Mouse (Mus musculus) forebrain, embryonic 15.5 days (tissue): ENCODE data around the gene Cited2. TPM values are rescaled to one million over a fixed set of nuclear protein-coding genes. Genes with fewer than 3 reads are reported as not detected.

Experiments used
- ATAC-seq: fragments of 200-750 bp; cut with Nextera tagmentation; replicated peaks from 2 replicates; pipeline ENCODE4 v1.8.0; 2017; ENCODE audit warnings: mild to moderate bottlenecking, moderate TSS enrichment, moderate library complexity
- H3K27ac ChIP-seq: fragments of 300-500 bp; sonication (generic); replicated peaks from 2 replicates; pipeline ENCODE4 v1.5.1; 2015; ENCODE audit warnings: mild to moderate bottlenecking, inconsistent platforms
- H3K27me3 ChIP-seq: fragments of 300-500 bp; sonication (generic); 2 replicates; pipeline ENCODE4 v1.6.1; 2015; ENCODE audit warnings: inconsistent platforms
- H3K36me3 ChIP-seq: fragments of 300-500 bp; sonication (generic); 2 replicates; pipeline ENCODE4 v1.6.1; 2015; ENCODE audit warnings: mild to moderate bottlenecking, inconsistent platforms
- H3K4me1 ChIP-seq: fragments of 300-500 bp; sonication (generic); 2 replicates; pipeline ENCODE4 v1.6.1; 2015; ENCODE audit warnings: inconsistent platforms
- H3K4me2 ChIP-seq: fragments of 300-500 bp; sonication (generic); replicated peaks from 2 replicates; pipeline ENCODE4 v1.6.1; 2015; ENCODE audit warnings: mild to moderate bottlenecking, inconsistent platforms
- H3K4me3 ChIP-seq: fragments of 300-500 bp; sonication (generic); 2 replicates; pipeline ENCODE4 v1.5.1; 2015; ENCODE audit warnings: mild to moderate bottlenecking, inconsistent platforms
- H3K9ac ChIP-seq: fragments of 300-500 bp; sonication (generic); replicated peaks from 2 replicates; pipeline ENCODE4 v1.6.1; 2015; ENCODE audit warnings: mild to moderate bottlenecking, inconsistent platforms
- H3K9me3 ChIP-seq: fragments of 300-500 bp; sonication (generic); 2 replicates; pipeline ENCODE4 v1.6.1; 2016; ENCODE audit warnings: inconsistent platforms
- WGBS: fragments of 180-500 bp; shearing (Covaris S2); methylation state at CpG from one replicate; pipeline ENCODE4 v1.1.7; 2015; ENCODE audit warnings: mixed read lengths; 5-methylcytosine and 5-hydroxymethylcytosine counted together
- polyA plus RNA-seq: library from polyadenylated mRNA; unstranded; fragments of >200 nt; fragmentation: Nextera tagmentation; extraction: Ambion mirVana; gene quantifications from 2 replicates; pipeline ENCODE4 v1.2.1, GENCODE M21; 2015

Gene Cited2
- polyA plus RNA-seq, 1 experiment from 2014 or later = 72.1 TPM

DNA sequence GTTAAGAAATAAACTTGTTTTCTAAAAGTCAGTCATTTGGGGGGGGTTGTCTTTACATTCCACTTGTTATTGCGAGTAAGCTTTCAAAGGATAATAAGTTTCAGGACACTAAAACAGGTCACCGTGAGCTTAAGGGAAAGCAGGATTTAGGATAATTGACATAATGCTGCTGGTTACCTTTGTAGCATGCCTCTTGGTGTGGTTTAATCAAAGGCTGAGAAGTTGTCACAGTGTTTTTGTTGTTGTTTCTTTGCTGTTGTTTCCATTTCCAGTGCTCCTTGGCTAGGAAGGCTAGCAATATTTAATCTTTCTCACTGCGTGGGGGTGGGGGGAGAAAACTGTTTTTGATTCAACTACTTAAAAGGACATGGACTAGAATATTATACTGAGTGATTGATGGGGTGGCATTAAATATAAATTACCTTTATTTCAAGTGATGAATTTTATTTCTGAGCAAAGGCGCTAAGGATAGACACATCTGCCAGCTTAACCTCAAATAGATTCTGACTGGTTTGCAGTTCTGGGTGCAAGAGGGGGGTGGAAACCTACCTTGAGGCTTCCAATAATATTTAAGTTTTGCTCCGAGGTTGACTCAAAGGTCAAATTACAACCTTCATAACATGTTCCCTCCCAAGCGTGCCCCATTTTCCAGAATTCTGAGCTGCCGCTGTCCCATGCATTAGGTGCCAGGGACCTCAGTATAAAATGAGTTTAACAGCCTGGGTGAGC, 2.8 kb downstream of the Cited2 start:
- H3K27me3 ChIP-seq = no peaks in the 10 kb centered on the region
- peak overlapping the region; percentile 82 for H3K4me3 ChIP-seq
- peaks cover 34% of the 10 kb centered on the region for H3K4me1 ChIP-seq
- ATAC-seq = no peak
- no peaks in the 10 kb centered on the region for H3K9me3 ChIP-seq
- H3K27ac ChIP-seq = peak overlapping the region; percentile 9; the same call in 1 of the 2 replicates
- 60% methylated on average over 7 of the region's 7 CpGs for WGBS
- H3K36me3 ChIP-seq = no peaks in the 10 kb centered on the region
- H3K9ac ChIP-seq = peak overlapping the region; percentile 24
- H3K4me2 ChIP-seq = peak overlapping the region; percentile 68

DNA sequence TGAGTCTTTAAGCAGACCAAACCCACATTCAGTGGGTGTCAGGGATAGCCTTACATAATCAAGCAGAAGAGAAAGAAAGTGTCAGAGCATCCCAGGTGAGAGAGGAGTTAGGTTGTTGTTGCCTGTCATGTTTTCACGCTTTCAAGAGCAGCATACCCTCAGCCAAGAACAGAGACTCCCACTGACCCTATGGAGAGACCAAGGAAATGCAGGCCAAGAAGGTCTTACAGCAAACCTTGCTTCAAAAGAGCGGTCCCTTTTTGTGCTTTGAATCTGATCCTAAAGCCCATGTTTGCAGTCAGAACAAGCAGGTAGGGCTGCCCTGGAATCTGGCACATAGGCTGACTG, 3.3 kb downstream of the Cited2 start:
- H3K27ac ChIP-seq = peak overlapping the region; percentile 9; the same call in 1 of the 2 replicates
- peak overlapping the region; percentile 68 for H3K4me2 ChIP-seq
- H3K4me1 ChIP-seq = peaks cover 30% of the 10 kb centered on the region
- H3K27me3 ChIP-seq = no peaks in the 10 kb centered on the region
- WGBS = 73% methylated on average over 2 of the region's 2 CpGs
- H3K4me3 ChIP-seq = peak overlapping the region; percentile 82
- peak overlapping the region; percentile 24 for H3K9ac ChIP-seq
- no peaks in the 10 kb centered on the region for H3K9me3 ChIP-seq
- ATAC-seq = no peak
- H3K36me3 ChIP-seq = no peaks in the 10 kb centered on the region

DNA sequence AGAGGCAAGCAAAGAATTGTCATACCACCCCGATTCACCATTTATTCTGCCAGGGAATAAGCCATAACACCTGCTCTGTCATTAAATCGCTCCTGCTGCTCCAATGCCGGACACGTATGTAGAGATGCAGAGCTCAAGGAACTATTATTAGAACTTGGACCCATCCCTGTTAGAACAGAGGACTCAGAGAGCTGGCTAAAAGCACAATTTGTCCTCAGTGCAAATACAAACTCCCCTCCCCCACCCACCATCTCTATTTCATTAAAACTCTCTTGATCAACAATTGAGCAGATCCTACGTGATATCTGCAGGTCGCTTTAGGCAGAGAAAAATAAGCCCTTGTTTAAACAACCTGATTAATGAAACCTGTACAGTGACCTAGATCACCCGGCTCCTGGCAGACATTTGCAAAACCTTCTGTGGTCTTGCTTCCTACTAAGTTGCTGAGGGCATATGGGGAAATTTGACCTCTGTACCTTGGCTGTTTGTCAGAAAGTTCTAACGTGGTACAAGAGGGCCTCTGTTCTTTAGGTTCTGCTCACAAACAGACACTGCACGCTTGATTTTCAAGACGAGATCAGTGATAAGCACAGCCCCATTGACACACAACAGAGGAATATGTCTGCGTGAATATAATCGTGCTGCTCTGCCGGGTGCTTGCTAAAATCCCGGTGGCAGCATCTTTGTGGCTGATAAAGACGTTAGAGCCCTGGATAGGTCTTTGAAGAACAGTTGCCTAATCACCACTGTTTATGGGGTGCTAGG, 4.3 kb downstream of the Cited2 start:
- Histone ChIP-seq H3K4me3 (peak overlapping the region; percentile 82), H3K27ac (peak overlapping the region; percentile 41), H3K36me3 (no peaks in the 10 kb centered on the region), H3K9ac (peak overlapping the region; percentile 5; the same call in 1 of the 2 replicates), H3K27me3 (no peaks in the 10 kb centered on the region), H3K9me3 (no peaks in the 10 kb centered on the region), H3K4me2 (peak overlapping the region; percentile 68), H3K4me1 (peaks cover 30% of the 10 kb centered on the region)
- WGBS = 18% methylated on average over 15 of the region's 15 CpGs
- no peak for ATAC-seq

DNA sequence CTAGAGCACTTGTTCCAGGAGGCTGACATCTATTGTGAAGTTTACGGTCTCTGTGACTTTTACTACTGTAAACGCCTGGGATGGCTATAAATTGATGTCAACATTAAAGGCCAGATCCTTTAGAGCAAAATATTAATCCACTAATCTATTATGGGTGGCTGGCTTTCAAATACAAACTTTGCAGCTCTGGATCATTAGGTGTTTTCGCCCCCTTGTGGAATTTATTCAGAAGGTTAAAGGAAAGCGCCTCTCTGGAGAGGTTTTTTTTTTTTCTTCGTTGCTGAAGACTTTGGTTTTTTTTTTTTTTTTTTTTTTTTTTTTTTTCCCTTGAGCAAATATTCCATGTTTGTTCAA, 4.9 kb downstream of the Cited2 start:
- H3K4me2 ChIP-seq = peak overlapping the region; percentile 68
- peak overlapping the region; percentile 41 for H3K27ac ChIP-seq
- H3K9ac ChIP-seq = no peak overlapping the region
- H3K4me3 ChIP-seq = peak overlapping the region; percentile 11
- H3K4me1 ChIP-seq = peaks cover 30% of the 10 kb centered on the region
- H3K9me3 ChIP-seq = no peaks in the 10 kb centered on the region
- WGBS = 8% methylated on average over 5 of the region's 5 CpGs
- no peaks in the 10 kb centered on the region for H3K27me3 ChIP-seq
- ATAC-seq = no peak
- no peaks in the 10 kb centered on the region for H3K36me3 ChIP-seq

DNA sequence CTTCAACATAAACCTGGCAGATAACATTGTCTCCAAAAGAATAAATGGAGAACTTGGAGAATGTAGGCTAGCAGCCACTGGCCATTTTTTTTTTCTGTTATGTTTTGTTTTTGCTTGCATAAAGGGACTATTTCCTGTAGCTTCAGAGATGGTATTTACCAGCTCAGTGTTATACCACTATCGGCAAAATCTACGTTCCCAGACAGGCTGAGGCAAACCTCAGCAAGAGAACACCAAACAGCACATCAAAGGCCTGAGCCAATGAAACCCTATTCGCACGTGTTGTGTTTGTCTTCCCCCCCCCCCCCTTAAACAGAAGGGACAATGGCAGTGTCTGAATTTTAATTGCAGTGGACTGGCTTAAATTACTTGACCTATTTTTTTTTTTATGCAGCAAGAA, 5.7 kb downstream of the Cited2 start:
- Histone ChIP-seq H3K27ac (no peak overlapping the region), H3K4me1 (peaks cover 30% of the 10 kb centered on the region), H3K4me2 (no peak overlapping the region), H3K9ac (no peak overlapping the region), H3K4me3 (no peak overlapping the region), H3K27me3 (no peaks in the 10 kb centered on the region), H3K9me3 (no peaks in the 10 kb centered on the region), H3K36me3 (no peaks in the 10 kb centered on the region)
- ATAC-seq = no peak
- WGBS = 23% methylated on average over 4 of the region's 4 CpGs

DNA sequence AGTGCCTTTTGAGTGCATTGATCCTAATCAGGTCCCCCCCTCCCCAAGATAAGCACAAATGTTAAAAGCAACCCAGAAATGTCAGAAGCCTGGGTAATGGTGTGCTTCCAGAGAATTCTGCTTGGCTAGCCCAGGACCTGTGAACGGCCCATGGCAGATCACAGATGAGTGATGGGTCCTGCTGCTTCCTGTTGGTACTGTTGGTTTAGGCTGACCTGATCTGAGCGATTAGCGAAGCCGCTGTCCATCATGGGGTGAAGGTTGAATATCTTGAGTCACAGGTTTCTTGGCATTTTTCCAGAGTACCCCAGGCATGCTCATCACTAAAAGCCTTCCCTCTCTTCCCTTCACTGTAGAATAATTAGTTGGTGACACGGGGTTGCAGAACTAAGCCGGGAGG, 6.5 kb downstream of the Cited2 start:
- H3K4me3 ChIP-seq = no peak overlapping the region
- 66% methylated on average over 6 of the region's 6 CpGs for WGBS
- no peaks in the 10 kb centered on the region for H3K9me3 ChIP-seq
- no peak overlapping the region for H3K9ac ChIP-seq
- no peaks in the 10 kb centered on the region for H3K27me3 ChIP-seq
- ATAC-seq = no peak
- no peak overlapping the region for H3K27ac ChIP-seq
- peaks cover 30% of the 10 kb centered on the region for H3K4me1 ChIP-seq
- no peak overlapping the region for H3K4me2 ChIP-seq
- no peaks in the 10 kb centered on the region for H3K36me3 ChIP-seq

DNA sequence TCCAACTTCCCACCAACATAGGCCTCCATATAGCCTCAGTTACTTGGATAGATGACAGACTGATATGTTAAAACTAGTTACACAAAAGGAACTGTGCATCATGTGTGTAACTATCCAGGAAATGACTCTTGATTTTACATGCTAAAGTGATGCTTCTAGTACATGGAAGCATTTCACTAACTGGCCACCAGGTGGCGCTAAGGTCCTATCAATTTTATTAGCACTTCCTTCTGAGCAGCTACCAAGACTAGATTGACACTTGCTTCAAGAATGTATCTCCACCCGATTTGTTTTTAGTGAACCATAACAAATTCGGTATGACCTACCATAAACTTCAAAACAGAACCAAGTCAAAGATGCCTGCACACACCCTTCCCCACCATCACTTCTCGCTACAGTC, 10.0 kb downstream of the Cited2 start:
- peak; percentile 72 for ATAC-seq
- no peaks in the 10 kb centered on the region for H3K4me1 ChIP-seq

DNA sequence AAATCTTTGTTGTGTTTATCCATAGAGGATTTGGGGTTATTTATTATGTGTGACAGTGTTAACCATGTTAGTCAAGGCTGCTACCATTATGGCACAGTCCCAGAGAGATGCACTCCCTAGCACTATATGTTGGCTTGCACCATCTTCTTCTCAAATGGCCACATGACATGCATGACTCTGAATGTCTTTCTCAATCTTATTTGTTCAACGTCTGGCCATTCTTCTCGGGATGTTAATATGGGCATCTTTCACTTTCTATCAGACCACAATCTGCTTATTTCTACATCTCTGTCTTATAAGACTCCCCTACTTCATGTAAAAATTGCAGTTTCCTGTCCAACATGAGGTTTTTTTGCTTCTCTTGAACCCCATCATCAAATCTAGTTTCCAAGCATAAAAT, 19.6 kb downstream of the Cited2 start:
- Histone ChIP-seq H3K36me3 (no peaks in the 10 kb centered on the region), H3K27ac (no peak overlapping the region), H3K27me3 (no peaks in the 10 kb centered on the region), H3K9me3 (no peaks in the 10 kb centered on the region), H3K4me2 (no peak overlapping the region), H3K4me1 (no peaks in the 10 kb centered on the region), H3K4me3 (no peak overlapping the region), H3K9ac (no peak overlapping the region)
- ATAC-seq = no peak
- 93% methylated on average over 2 of the region's 2 CpGs for WGBS

More for the DNA sequence above, 10.0 kb downstream of the Cited2 start:
- WGBS = 21% methylated on average over 4 of the region's 4 CpGs
- H3K36me3 ChIP-seq = no peaks in the 10 kb centered on the region
- H3K9me3 ChIP-seq = no peaks in the 10 kb centered on the region
- no peaks in the 10 kb centered on the region for H3K27me3 ChIP-seq
- H3K4me2 ChIP-seq = no peak overlapping the region
- H3K27ac ChIP-seq = no peak overlapping the region
- H3K9ac ChIP-seq = no peak overlapping the region
- no peak overlapping the region for H3K4me3 ChIP-seq

DNA sequence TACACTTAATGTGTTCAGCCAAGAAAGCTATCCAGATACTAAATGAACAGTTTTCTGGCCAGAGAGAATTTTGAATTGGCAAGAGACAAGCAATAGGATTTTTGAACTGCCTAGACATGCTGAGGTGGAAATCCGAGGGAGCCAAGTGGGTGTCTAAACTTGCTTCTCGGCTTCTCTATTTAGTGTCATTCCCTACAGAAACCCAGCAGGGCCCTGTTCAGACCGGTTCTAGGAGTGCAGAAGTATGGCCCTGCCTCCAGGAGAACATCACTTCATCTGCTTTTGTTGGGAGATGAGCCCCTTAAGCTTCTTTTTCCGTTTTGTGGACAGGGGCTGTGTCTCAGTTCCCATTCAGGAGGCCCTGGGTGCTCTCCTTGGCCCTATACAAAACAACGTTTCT, 29.5 kb downstream of the Cited2 start:
- Histone ChIP-seq H3K4me3 (no peak overlapping the region), H3K27ac (no peak overlapping the region), H3K36me3 (no peaks in the 10 kb centered on the region), H3K4me1 (no peaks in the 10 kb centered on the region), H3K9ac (no peak overlapping the region), H3K4me2 (no peak overlapping the region), H3K9me3 (no peaks in the 10 kb centered on the region), H3K27me3 (no peaks in the 10 kb centered on the region)
- WGBS = 76% methylated on average over 5 of the region's 5 CpGs
- ATAC-seq = no peak

DNA sequence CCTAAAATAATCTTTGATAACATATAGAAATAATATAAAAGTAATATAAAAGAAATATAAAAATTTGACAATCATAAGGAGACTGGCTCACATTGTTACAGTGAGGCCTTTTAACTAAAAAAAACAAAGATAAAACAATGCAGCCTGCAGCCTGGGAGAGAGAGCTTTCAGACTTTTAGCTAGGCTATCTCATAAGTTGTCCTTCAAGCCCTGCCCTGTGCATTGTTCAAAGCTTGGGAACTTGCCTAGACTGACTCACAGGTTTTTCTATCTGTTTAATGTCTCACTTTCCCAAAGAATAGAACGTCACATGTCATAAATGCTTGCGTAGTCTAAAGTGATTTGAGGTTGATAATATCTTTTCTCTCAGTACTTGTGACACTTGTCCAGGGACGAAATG, 36.8 kb downstream of the Cited2 start:
- 94% methylated on average over 3 of the region's 3 CpGs for WGBS
- ATAC-seq = no peak
- Histone ChIP-seq H3K36me3 (no peaks in the 10 kb centered on the region), H3K27me3 (no peaks in the 10 kb centered on the region), H3K27ac (no peak overlapping the region), H3K9ac (no peak overlapping the region), H3K4me3 (no peak overlapping the region), H3K4me2 (no peak overlapping the region), H3K4me1 (no peaks in the 10 kb centered on the region), H3K9me3 (no peaks in the 10 kb centered on the region)

DNA sequence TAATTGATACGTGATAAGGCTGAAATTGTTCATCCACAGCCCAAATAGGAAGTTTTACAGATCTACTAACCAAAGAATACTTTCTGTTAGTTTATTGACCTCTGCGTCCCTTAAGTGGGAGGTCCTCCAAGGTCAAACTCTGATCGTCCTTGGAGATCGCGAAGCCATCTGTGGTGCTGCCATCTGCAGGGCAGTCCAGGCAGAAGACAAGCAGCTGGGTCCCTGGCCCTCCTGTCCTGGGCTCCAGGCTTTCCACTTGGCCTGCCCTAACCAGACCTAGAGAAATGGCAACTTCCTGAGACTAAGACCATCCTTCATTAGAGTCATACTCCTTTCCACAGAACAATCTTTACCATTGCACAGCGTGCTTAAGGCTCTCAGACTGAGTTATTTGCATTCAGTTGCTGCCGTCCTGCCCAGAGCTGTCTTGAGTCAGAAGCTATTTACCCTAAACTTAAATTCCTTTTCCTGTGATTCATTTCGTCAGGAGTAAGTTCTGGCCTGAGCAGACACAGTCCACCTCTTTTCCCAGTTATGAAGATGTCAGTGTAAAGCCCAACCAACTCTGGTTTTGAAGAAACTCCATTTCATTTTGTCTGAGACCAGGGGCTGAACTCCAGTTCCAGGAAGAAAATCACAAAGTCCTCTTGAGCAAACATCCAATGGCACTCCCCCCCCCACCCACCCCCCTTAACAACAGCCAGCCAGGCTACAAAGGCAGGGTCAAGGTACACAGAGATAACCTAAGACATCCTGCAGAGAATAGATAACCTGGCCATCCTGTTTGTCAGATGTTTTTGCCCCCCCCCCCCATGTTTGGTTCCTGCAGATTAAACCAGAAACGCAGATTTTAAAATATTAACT, 38.0 kb downstream of the Cited2 start:
- no peak overlapping the region for H3K4me3 ChIP-seq
- no peak overlapping the region for H3K9ac ChIP-seq
- ATAC-seq = no peak
- no peaks in the 10 kb centered on the region for H3K27me3 ChIP-seq
- H3K27ac ChIP-seq = no peak overlapping the region
- H3K4me1 ChIP-seq = no peaks in the 10 kb centered on the region
- no peak overlapping the region for H3K4me2 ChIP-seq
- H3K36me3 ChIP-seq = no peaks in the 10 kb centered on the region
- H3K9me3 ChIP-seq = no peaks in the 10 kb centered on the region
- WGBS = 79% methylated on average over 9 of the region's 9 CpGs

DNA sequence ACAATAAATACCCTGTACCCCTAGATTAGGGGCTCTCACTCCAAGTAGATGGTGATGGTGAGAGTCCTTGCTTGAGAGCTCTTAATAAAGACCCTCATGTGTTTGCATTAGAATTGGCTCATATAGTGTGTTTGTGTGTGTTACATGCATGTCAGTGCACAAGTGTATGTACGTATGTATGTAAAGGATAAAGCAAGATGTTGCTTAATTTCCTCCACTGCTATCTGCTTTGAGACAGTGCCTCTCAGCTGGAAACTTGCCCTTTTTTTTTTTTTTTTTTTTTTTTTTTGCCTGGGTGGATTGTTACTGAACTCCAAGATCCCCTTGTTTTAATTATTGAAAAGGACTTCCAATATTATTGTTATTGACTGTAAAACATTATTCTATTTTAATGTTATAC, 38.6 kb downstream of the Cited2 start:
- no peak overlapping the region for H3K4me2 ChIP-seq
- no peak for ATAC-seq
- whole genome bisulfite sequencing = 86% methylated on average over 1 of the region's 1 CpGs
- no peaks in the 10 kb centered on the region for H3K36me3 ChIP-seq
- no peak overlapping the region for H3K9ac ChIP-seq
- no peaks in the 10 kb centered on the region for H3K27me3 ChIP-seq
- H3K9me3 ChIP-seq = no peaks in the 10 kb centered on the region
- no peak overlapping the region for H3K4me3 ChIP-seq
- no peak overlapping the region for H3K27ac ChIP-seq
- H3K4me1 ChIP-seq = no peaks in the 10 kb centered on the region
